Mouse (Mus musculus) testis, adult 2 months (tissue): ENCODE measurements around the gene Hipk1.

Experiments used
- CTCF ChIP-seq: fragments of 200-500 bp; IDR thresholded peaks from 2 replicates; pipeline ENCODE4 v1.5.1; 2012; ENCODE audit warnings: low read depth, mild to moderate bottlenecking, inconsistent platforms, low read length, moderate library complexity; ENCODE audit not compliant: control insufficient read depth, insufficient read depth, insufficient replicate concordance
- POLR2A ChIP-seq: fragments of 200-500 bp; IDR thresholded peaks from 2 replicates; pipeline ENCODE4 v1.6.1; 2012; ENCODE audit warnings: low read depth, mild to moderate bottlenecking, inconsistent platforms, low read length, moderate library complexity; ENCODE audit not compliant: control insufficient read depth

- TF ChIP-seq POLR2A (no peak), CTCF (no peak)
These were observed 12.7 kb downstream of the Hipk1 start for GRCm38 (mm10) chr3:103778660-103779059.
